Mouse (Mus musculus) forebrain, embryonic 16.5 days (tissue): ENCODE results near the gene Manea. TPM values are rescaled to one million over a fixed set of nuclear protein-coding genes. Genes with fewer than 3 reads are reported as not detected.

ENCODE experiments used
- ATAC-seq: fragments of 200-750 bp; cut with Nextera tagmentation; 2 replicates; pipeline ENCODE4 v1.8.0; 2017; ENCODE audit warnings: mild to moderate bottlenecking, moderate library complexity
- H3K27ac ChIP-seq: fragments of 300-500 bp; sonication (generic); 2 replicates; pipeline ENCODE4 v1.5.1; 2014; ENCODE audit warnings: low read length, control low read depth
- H3K27me3 ChIP-seq: fragments of 300-500 bp; sonication (generic); replicated peaks from 2 replicates; pipeline ENCODE4 v1.6.1; 2014; ENCODE audit warnings: low read length; ENCODE audit not compliant: control insufficient read depth, insufficient read depth
- H3K36me3 ChIP-seq: fragments of 300-500 bp; sonication (generic); 2 replicates; pipeline ENCODE4 v1.6.1; 2014; ENCODE audit not compliant: control insufficient read depth, insufficient read depth
- H3K4me1 ChIP-seq: fragments of 300-500 bp; sonication (generic); replicated peaks from 2 replicates; pipeline ENCODE4 v1.6.1; 2014; ENCODE audit warnings: low read length; ENCODE audit not compliant: control insufficient read depth, insufficient read depth
- H3K4me2 ChIP-seq: fragments of 300-500 bp; sonication (generic); 2 replicates; pipeline ENCODE4 v1.6.1; 2014; ENCODE audit warnings: mild to moderate bottlenecking, low read length, control low read depth
- H3K4me3 ChIP-seq: fragments of 300-500 bp; sonication (generic); replicated peaks from 2 replicates; pipeline ENCODE4 v1.5.1; 2014; ENCODE audit warnings: mild to moderate bottlenecking, low read length, control low read depth
- H3K9ac ChIP-seq: fragments of 300-500 bp; sonication (generic); replicated peaks from 2 replicates; pipeline ENCODE4 v1.6.1; 2014; ENCODE audit warnings: low read depth, low read length, control low read depth
- H3K9me3 ChIP-seq: fragments of 300-500 bp; sonication (generic); 2 replicates; pipeline ENCODE4 v1.6.1; 2016; ENCODE audit warnings: low read length; ENCODE audit not compliant: control insufficient read depth
- WGBS: fragments of 180-500 bp; shearing (Covaris S2); extraction: QIAGEN DNeasy Blood & Tissue Kit; methylation state at CpG from one replicate; pipeline ENCODE4 v1.1.7; 2014; 5-methylcytosine and 5-hydroxymethylcytosine counted together
- polyA plus RNA-seq: library from polyadenylated mRNA; unstranded; fragments of >200 nt; fragmentation: Nextera tagmentation; extraction: Ambion mirVana; gene quantifications from 2 replicates; pipeline ENCODE4 v1.2.1, GENCODE M21; 2015

The Manea gene
- 15.1 and 17.7 TPM in 2 replicates for polyA plus RNA-seq

- WGBS, result under 1% methylated on average over 52 of the region's 52 CpGs
- Histone ChIP-seq H3K36me3 (no peaks in the 10 kb centered on the region), H3K4me2 (peak within 1 kb of the TSS; percentile 58), H3K27ac (peak within 1 kb of the TSS; percentile 74), H3K9me3 (no peaks in the 10 kb centered on the region), H3K9ac (peak within 1 kb of the TSS; percentile 81), H3K4me3 (peak within 1 kb of the TSS; percentile 85), H3K27me3 (no peaks in the 10 kb centered on the region), H3K4me1 (peaks cover 6% of the 10 kb centered on the region)
- ATAC-seq, result peak; percentile 96
These were observed at the start of gene Manea for GRCm38 (mm10) chr4:26346443-26347106. Gene Manea (minus strand): TSS chr4:26346891.

- Histone ChIP-seq H3K9me3 (no peaks in the 10 kb centered on the region), H3K9ac (no peak overlapping the region), H3K4me2 (no peak overlapping the region), H3K36me3 (no peaks in the 10 kb centered on the region), H3K27ac (no peak overlapping the region), H3K27me3 (no peaks in the 10 kb centered on the region), H3K4me1 (no peaks in the 10 kb centered on the region), H3K4me3 (no peak overlapping the region)
- 89% methylated on average over 2 of the region's 2 CpGs for WGBS
- peak; percentile 90 for ATAC-seq
These were observed 7.9 kb upstream of the Manea start for GRCm38 (mm10) chr4:26354616-26355015.

GRCm38 (mm10) chr4:26353643-26354231 lies 7.0 kb upstream of the Manea start:
- H3K27ac ChIP-seq, result no peak overlapping the region
- no peaks in the 10 kb centered on the region for H3K36me3 ChIP-seq
- H3K27me3 ChIP-seq, result no peaks in the 10 kb centered on the region
- H3K9me3 ChIP-seq, result no peaks in the 10 kb centered on the region
- no peak for ATAC-seq
- 20% methylated on average over 2 of the region's 2 CpGs for WGBS
- H3K4me3 ChIP-seq, result no peak overlapping the region
- no peak overlapping the region for H3K9ac ChIP-seq
- H3K4me2 ChIP-seq, result no peak overlapping the region
- H3K4me1 ChIP-seq, result no peaks in the 10 kb centered on the region

- Histone ChIP-seq H3K36me3 (no peaks in the 10 kb centered on the region), H3K9me3 (no peaks in the 10 kb centered on the region), H3K9ac (no peak overlapping the region), H3K27ac (no peak overlapping the region), H3K4me1 (peaks cover 6% of the 10 kb centered on the region), H3K27me3 (no peaks in the 10 kb centered on the region), H3K4me3 (no peak overlapping the region), H3K4me2 (no peak overlapping the region)
- 38% methylated on average over 2 of the region's 2 CpGs for WGBS
- ATAC-seq, result no peak
These were observed 548 bp upstream of the Manea start for GRCm38 (mm10) chr4:26347239-26347638.

DNA sequence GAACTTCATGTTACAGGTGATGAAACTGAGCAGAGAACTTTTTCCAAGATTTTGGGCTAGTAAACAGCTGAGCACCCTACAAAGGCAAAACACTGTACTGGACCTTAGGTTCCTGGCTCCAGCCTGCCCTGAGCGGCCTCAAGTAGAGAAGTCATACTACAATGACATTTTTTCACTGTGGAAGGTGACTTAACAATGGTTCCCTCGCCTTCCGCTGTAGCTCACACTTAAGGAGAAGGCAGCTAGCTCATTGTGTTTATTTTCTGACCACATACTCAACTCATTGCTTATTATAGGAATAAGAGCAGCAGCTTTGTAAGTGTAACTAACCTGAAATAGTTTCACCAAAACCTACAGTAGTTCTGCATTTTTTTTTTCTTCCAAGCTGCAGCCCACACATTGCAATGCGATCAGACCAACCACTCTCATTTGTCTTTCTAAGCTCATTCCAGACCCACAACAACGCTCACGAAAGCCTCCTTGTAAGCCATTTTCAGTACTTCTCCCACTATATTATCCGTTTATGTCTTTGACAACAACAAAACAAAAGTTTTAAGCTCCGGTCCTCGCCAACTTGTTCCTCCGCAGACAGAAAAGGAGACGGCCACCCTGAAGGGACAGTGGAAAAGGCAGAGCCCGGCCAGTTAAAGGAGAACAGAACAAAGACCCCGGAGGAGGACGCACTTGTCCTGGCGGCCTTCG lies 799 bp downstream of the Manea start:
- peak; percentile 32 for ATAC-seq
- Histone ChIP-seq H3K4me3 (peak overlapping the region; percentile 85), H3K9me3 (no peaks in the 10 kb centered on the region), H3K4me2 (peak overlapping the region; percentile 58), H3K27me3 (no peaks in the 10 kb centered on the region), H3K36me3 (no peaks in the 10 kb centered on the region), H3K4me1 (peaks cover 6% of the 10 kb centered on the region), H3K9ac (peak overlapping the region; percentile 81), H3K27ac (peak overlapping the region; percentile 74)
- WGBS, result 3% methylated on average over 16 of the region's 16 CpGs

GRCm38 (mm10) chr4:26345080-26345479 lies 1.6 kb downstream of the Manea start:
- no peak overlapping the region for H3K27ac ChIP-seq
- H3K4me1 ChIP-seq, result peaks cover 6% of the 10 kb centered on the region
- no peak overlapping the region for H3K4me3 ChIP-seq
- H3K36me3 ChIP-seq, result no peaks in the 10 kb centered on the region
- WGBS, result 62% methylated on average over 3 of the region's 3 CpGs
- no peak overlapping the region for H3K9ac ChIP-seq
- H3K27me3 ChIP-seq, result no peaks in the 10 kb centered on the region
- H3K9me3 ChIP-seq, result no peaks in the 10 kb centered on the region
- peak overlapping the region; percentile 24; the same call in 1 of the 2 replicates for H3K4me2 ChIP-seq
- ATAC-seq, result no peak

DNA sequence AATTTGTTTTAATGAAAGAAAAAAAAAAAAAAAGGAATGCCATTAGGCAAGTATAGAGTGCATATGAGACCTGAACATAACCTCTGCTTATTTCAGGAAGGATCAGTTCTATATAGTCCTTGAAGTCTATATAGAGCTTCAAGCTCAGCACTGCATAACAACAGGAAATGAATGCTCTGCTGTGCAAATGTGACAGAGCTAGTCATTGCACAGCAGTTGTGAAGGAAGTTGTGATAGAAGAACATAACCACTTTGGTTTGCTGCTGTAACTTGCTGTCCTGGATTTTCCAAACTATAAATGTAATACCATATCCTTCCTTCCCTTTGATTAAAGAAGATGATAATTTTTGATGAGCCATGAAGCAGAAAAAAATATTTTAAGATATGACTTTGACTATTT lies 4.3 kb downstream of the Manea start:
- H3K9ac ChIP-seq, result no peak overlapping the region
- ATAC-seq, result no peak

DNA sequence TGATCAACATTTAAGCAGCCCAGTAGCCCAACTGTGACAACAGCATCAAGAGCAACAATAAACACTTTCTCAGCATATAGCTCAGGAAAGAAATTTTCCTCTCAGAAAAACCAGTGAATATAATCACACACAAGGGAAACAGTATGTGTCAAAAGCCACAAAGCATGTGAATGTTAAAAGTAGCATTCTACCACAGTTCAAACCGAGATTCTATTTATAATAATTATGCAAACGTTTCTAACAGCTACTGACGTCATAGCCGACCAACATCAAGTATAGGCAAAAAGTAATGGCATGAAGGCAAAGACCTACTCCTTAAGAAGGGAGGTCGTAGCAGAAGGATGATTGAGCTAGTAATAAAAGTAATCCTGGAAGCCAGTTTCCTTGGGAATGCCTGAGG lies 8.1 kb downstream of the Manea start:
- H3K9me3 ChIP-seq, result no peaks in the 10 kb centered on the region
- H3K36me3 ChIP-seq, result 0 out of 2 replicates have a peak, but pooled peaks cover 2% of the 10 kb centered on the region
- ATAC-seq, result no peak
- H3K9ac ChIP-seq, result no peak overlapping the region
- no peak overlapping the region for H3K4me3 ChIP-seq
- 80% methylated on average over 5 of the region's 5 CpGs for WGBS
- H3K27ac ChIP-seq, result no peak overlapping the region
- no peaks in the 10 kb centered on the region for H3K27me3 ChIP-seq
- H3K4me2 ChIP-seq, result no peak overlapping the region
- peaks cover 3% of the 10 kb centered on the region; the same call in 1 of the 2 replicates for H3K4me1 ChIP-seq

More for the DNA sequence above, 4.3 kb downstream of the Manea start:
- H3K4me1 ChIP-seq, result peaks cover 10% of the 10 kb centered on the region
- H3K4me2 ChIP-seq, result no peak overlapping the region
- no peak overlapping the region for H3K27ac ChIP-seq
- no peaks in the 10 kb centered on the region for H3K27me3 ChIP-seq
- H3K4me3 ChIP-seq, result no peak overlapping the region
- H3K36me3 ChIP-seq, result 0 out of 2 replicates have a peak, but pooled peaks cover 2% of the 10 kb centered on the region
- H3K9me3 ChIP-seq, result no peaks in the 10 kb centered on the region

DNA sequence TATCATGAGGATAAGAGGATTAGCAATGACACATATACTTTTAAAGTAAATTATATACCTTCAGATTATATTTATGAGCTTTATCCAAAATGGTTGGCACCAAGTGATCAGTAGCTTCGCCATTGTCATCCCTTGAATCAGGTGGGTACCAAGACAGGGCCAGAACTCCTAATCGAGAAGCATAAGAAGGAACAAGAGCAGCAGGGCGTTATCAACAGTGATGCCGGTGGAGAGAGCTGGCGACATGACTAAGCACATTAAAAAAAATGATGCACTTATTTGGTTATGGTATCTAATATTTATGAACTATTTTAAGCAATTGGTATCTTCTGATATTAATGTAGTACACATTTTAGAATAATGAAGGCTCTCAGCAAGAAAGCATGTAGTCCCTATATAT lies 10.1 kb downstream of the Manea start:
- no peaks in the 10 kb centered on the region for H3K27me3 ChIP-seq
- H3K27ac ChIP-seq, result no peak overlapping the region

More for the DNA sequence above, 10.1 kb downstream of the Manea start:
- H3K9me3 ChIP-seq, result no peaks in the 10 kb centered on the region
- no peak overlapping the region for H3K4me3 ChIP-seq
- peaks cover 3% of the 10 kb centered on the region; the same call in 1 of the 2 replicates for H3K4me1 ChIP-seq
- no peak overlapping the region for H3K9ac ChIP-seq
- no peak overlapping the region for H3K4me2 ChIP-seq
- ATAC-seq, result no peak
- H3K36me3 ChIP-seq, result 0 out of 2 replicates have a peak, but pooled peaks cover 2% of the 10 kb centered on the region
- WGBS, result 96% methylated on average over 5 of the region's 5 CpGs
